Mouse (Mus musculus): ENCODE measurements around the gene Ddost. TPM values are rescaled to one million over a fixed set of nuclear protein-coding genes. Genes with fewer than 3 reads are reported as not detected.

Ddost gene
- total RNA-seq, 2 experiments from 2014 or later = 34.7 to 81.3 TPM

DNA sequence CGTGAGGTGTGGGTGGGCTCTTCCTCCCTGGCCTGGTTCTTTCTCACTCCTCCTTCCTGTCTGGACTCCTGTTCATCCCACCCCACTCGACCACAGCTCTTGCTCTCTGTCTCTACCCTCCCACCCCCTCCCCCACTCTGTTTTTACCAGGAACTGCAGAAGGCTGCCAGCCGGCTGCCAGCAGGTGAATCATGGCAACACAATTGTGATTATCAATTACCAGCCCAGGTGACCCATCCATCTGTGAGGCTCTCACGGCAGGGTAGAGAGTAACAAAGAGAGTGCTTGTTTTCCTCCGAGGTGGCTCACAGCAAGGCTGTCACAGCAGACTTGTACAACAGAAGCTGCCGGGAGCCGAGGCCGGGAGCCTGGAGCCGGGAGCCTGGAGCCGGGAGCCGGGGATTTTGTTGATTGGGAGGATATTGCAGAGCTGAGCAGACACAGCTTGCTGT lies 56.9 kb downstream of the Ddost start:
- no peak for ATAC-seq (replicated peaks; ENCODE audit: low FRiP score, poor library complexity, severe bottlenecking)

Other genes starting within 250 kb of the Ddost start
- 196 and 200 TPM in 2 replicates for gene Hp1bp3, start 88.4 kb upstream of the Ddost start, total RNA-seq (2015; ENCODE audit: low replicate concordance)
- gene Hp1bp3, start 88.4 kb upstream of the Ddost start, total RNA-seq (2017; ENCODE audit: low replicate concordance) = 276 and 356 TPM in 2 replicates
- 1.8 and 3.8 TPM in 2 replicates for gene Sh2d5, start 54.3 kb upstream of the Ddost start, total RNA-seq (2015; ENCODE audit: low replicate concordance)
- gene Sh2d5, start 54.3 kb upstream of the Ddost start, total RNA-seq (2017; ENCODE audit: low replicate concordance) = 3.5 and 3.8 TPM in 2 replicates
- 0.72 and 2.5 TPM in 2 replicates for gene Kif17, start 54.3 kb upstream of the Ddost start, total RNA-seq (2015; ENCODE audit: low replicate concordance)
- 1.3 TPM in 1 of 2 replicates, not detected in the other for gene Kif17, start 54.3 kb upstream of the Ddost start, total RNA-seq (2017; ENCODE audit: low replicate concordance)
- gene Pink1, start 21.6 kb downstream of the Ddost start, total RNA-seq (2015; ENCODE audit: low replicate concordance) = 20.2 and 26.8 TPM in 2 replicates
- gene Pink1, start 21.6 kb downstream of the Ddost start, total RNA-seq (2017; ENCODE audit: low replicate concordance) = 20.8 and 36.6 TPM in 2 replicates
- not detected in 2 replicates for gene Cda, start 63.3 kb downstream of the Ddost start, total RNA-seq (2015; ENCODE audit: low replicate concordance)
- not detected in 2 replicates for gene Cda, start 63.3 kb downstream of the Ddost start, total RNA-seq (2017; ENCODE audit: low replicate concordance)
- gene Fam43b, start 91.8 kb downstream of the Ddost start, total RNA-seq (2015; ENCODE audit: low replicate concordance) = not detected in 2 replicates
- not detected in 2 replicates for gene Fam43b, start 91.8 kb downstream of the Ddost start, total RNA-seq (2017; ENCODE audit: low replicate concordance)
- gene Mul1, start 129.9 kb downstream of the Ddost start, total RNA-seq (2015; ENCODE audit: low replicate concordance) = 2.9 and 3.2 TPM in 2 replicates
- 3.7 and 5.0 TPM in 2 replicates for gene Mul1, start 129.9 kb downstream of the Ddost start, total RNA-seq (2017; ENCODE audit: low replicate concordance)
- gene Camk2n1, start 149.6 kb downstream of the Ddost start, total RNA-seq (2015; ENCODE audit: low replicate concordance) = 0.42 TPM in 1 of 2 replicates, not detected in the other
- gene Camk2n1, start 149.6 kb downstream of the Ddost start, total RNA-seq (2017; ENCODE audit: low replicate concordance) = 0.30 TPM in 1 of 2 replicates, not detected in the other